Mouse (Mus musculus) neural tube, embryonic 10.5 days (tissue): ENCODE measurements around the gene Efcab12.
"Not testable (repeated sequence)": the region's sequence is repeated elsewhere in the genome, so short reads cannot be mapped to it uniquely, and the experiment has no call there.

Experiments used
- DNase-seq: peaks from one replicate; pipeline ENCODE4 v3.0.0-alpha.2; 2017; ENCODE audit warnings: low spot score; ENCODE audit errors: extremely low spot score

Efcab12 gene

GRCm38 (mm10) chr6:115838161-115838597 is at the start of gene Efcab12:
TSS of gene Efcab12 (minus strand) at chr6:115838412.
- DNase-seq, result peak; percentile 69

- no peak for DNase-seq
Observed at GRCm38 (mm10) chr6:115886894-115887293, 48.7 kb upstream of the Efcab12 start.

DNA sequence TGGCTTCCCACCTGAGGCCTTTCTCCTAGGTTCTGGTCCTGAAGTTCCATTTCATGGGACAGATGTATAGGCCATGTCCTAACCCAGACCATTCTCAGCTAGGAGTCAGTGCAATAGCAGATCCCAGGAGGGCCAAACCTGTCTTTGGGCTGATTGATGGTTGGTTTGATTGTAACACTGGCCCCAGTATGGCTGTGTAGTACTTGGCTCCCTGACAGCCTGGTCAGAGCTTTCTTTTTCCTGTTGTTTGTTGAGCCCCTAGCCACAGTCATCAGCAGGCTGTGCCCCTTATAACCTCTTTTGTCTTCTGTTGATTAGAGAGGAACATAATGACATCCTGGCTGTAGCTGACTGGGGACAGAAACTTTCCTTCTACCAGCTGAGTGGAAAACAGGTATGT is 45.8 kb upstream of the Efcab12 start:
- DNase-seq, result no peak

GRCm38 (mm10) chr6:115880751-115881150 is 42.5 kb upstream of the Efcab12 start:
- no peak for DNase-seq

GRCm38 (mm10) chr6:115879736-115880135 is 41.5 kb upstream of the Efcab12 start:
- no peak for DNase-seq

DNA sequence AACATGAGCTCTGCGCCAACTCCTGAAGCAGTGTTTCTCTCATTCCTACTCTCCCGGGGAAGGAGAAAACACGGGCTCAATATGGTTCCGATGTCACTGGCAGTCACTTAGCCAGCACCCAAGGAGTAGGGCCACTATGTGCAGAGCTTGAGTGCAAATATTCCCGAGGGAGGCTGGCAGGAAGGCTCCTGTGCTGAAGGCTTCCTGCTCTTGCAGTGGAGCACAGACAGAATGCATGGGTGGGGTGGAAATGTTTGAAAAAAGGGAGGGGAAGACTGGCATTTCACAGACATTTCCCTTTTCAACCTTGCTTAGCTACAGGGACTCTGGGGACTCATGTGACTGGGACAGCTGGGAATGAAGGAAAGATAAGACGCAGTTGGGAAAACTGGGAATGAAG is 40.5 kb upstream of the Efcab12 start:
- no peak for DNase-seq

DNA sequence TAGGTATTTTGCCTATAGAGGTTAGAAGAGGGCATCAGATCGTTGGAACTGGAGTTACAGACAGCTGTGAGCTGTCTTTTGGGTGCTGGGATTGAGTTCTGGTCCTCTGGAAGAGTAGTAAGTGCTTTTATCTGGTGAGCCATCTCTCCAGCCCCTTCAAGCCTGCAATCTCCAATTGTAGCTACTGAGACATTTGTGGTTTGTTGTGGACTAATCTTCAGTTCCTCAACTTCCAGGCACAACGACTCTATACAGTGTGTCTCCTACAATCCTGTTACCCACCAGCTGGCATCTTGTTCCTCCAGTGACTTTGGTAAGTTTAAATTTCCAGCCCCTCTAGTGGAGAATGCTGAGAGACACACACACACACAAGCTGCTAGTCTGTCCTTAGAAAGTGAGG is 39.0 kb upstream of the Efcab12 start:
- DNase-seq, result no peak

DNA sequence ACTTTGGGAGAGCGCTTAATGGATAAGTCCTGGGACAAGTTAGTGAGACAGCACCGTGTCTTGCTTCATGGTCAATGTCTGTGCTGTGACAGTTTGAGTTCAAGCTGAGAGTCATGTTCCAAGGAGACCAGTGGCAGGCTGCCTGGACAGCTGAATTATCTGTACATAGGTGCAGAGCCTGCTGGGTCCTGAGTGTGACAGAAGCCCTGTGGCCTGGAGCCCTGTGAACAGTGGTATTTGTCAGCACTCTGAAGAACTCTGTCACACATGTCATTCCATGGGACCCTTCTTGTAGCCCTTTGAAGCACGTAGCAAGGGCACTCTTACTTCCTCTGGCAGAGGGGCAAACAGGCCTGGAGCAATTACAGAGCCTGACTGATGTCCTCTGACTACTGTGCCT is 33.1 kb upstream of the Efcab12 start:
- DNase-seq, result not testable (repeated sequence)

DNA sequence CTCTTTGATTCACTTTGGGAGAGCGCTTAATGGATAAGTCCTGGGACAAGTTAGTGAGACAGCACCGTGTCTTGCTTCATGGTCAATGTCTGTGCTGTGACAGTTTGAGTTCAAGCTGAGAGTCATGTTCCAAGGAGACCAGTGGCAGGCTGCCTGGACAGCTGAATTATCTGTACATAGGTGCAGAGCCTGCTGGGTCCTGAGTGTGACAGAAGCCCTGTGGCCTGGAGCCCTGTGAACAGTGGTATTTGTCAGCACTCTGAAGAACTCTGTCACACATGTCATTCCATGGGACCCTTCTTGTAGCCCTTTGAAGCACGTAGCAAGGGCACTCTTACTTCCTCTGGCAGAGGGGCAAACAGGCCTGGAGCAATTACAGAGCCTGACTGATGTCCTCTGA is 28.9 kb upstream of the Efcab12 start:
- not testable (repeated sequence) for DNase-seq

- DNase-seq, result no peak
Observed at GRCm38 (mm10) chr6:115865246-115865645, 27.0 kb upstream of the Efcab12 start.

DNA sequence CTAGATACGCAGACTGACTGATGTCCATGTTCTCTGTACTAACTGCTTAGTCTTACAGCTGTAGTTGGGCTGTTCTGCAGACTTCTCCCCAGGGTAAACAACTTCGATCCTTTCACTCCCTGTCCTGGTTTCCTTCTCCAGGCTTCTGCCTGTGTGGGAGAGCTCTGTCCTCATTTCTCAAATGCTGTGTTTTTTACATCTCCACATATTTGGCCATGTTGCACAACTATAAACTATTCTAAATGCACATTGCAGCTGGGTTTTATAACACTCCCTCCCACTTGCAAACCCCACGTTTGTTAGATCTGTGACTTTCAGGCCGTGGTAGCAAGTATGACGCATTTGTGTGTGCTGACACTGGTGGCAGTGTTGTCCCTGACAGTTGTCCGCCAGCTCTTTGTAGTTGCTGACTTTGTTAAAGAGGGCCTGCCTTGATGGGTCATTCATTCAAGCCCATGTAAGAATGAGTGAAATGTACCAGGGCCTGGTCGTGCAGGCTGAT is 25.2 kb upstream of the Efcab12 start:
- DNase-seq, result no peak

DNA sequence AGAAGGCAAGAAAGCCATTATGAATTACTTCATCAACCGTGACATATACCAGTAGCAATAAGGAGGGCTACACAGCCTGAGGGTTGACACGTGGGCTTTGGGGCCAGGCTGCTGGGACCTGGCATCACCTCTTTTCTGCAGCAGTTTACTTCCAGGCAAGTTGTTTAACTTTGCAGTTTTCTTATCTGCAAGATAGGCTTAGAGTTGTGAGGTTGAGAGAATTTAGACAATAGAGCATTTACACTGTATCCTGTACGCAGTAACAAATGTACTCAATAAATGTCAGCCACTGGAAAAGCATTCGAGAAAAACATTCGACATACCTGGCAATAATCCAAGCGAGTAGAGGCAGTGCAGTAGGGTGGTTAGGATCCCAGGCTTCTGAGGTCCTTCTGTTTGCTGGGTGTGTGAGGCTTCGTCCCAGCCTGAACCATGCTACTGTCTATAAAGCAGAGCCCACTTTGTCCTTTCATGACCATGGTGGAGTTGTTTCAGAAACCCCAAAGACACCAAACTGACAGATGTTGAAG is 21.9 kb upstream of the Efcab12 start:
- no peak for DNase-seq

GRCm38 (mm10) chr6:115859258-115859657 is 21.0 kb upstream of the Efcab12 start:
- no peak for DNase-seq

DNA sequence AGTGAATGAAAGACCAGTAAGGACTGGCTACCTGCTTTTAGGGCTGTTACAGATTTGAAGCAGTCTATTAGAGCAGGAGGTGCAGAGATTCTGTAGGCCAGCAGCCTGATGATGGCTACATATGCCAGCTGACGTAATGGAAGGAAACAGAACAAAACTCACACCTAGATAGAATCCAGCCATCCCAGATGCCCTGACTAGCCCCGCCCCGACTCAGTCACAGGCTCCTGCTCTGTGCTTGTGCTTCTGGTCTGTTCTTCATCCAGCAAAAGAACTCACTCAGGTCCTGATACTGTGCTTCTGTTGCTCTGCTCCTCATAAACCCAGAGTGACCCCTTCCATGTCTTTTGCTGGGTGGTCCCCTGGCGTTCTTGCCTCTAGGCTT is 18.1 kb upstream of the Efcab12 start:
- no peak for DNase-seq

DNA sequence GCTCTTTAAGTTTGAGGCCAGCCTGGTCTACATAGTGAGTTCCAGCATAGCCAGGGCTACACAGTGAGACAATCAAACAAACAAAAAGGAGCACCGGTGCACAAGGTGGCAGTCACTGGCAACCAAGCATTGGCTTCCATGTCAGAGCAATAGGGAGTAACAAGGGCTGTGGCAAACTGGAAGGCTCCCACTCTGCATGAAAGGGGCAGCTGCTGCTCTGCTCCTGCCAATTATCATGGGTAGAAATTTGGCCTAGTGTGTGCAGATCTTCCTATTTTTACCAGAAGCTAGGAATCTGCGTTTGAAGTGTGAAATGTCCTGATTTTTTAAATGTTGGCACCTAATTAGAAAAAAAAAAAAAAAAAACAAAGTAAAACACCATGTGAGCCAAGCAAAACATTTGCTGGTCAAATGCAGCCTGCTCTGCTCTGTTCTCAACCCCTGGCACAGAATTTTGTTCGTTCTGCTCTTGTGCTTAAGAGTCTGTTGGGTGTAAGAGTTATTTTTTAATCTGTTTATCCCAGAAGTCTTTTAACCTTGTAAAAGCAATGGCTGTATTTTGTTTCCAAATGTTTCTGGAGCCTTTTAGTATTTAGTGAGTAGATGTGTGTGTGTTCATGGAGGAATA is 17.6 kb upstream of the Efcab12 start:
- no peak for DNase-seq

DNA sequence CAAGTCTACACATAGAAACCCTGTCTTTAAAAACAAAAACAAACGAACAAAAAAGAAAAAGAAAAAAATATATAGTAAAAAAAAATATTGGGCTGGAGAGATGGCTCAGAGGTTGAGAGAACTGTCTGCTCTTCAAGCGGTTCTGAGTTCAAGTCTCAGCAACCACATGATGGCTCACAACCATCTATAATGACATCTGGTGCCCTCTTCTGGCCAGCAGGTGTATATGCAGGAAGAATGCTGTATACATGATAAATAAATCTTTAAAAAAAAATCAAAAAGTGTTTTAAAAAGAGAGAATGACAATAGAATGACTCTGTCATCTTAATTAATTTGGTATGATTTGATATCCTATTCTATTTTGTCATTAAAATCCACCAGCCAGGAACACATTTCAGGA is 16.2 kb upstream of the Efcab12 start:
- DNase-seq, result no peak

GRCm38 (mm10) chr6:115853985-115854384 is 15.8 kb upstream of the Efcab12 start:
- peak; percentile 27 for DNase-seq

- DNase-seq, result peak; percentile 97
Observed at GRCm38 (mm10) chr6:115853091-115853813, 15.0 kb upstream of the Efcab12 start, which contains the start of the genes Mbd4 and Ift122. TSS of gene Mbd4 (minus strand) at chr6:115853371. TSS of gene Ift122 (plus strand) at chr6:115853470.

GRCm38 (mm10) chr6:115852446-115853090 is 14.4 kb upstream of the Efcab12 start:
- DNase-seq, result no peak

- DNase-seq, result no peak
Observed at GRCm38 (mm10) chr6:115848598-115849304, 10.5 kb upstream of the Efcab12 start.
